Mouse (Mus musculus) granulocyte monocyte progenitor cell, adult 5-6 weeks (primary cell): Measurements from ENCODE around the gene Knstrn. TPM values are rescaled to one million over a fixed set of nuclear protein-coding genes. Genes with fewer than 3 reads are reported as not detected.
A peak's percentile ranks its signal among the peaks of the same experiment; 100 is the strongest.

ENCODE experiments used
- ATAC-seq: replicated peaks from 2 replicates; pipeline ENCODE4 v1.8.0; 2016; ENCODE audit warnings: mild to moderate bottlenecking, moderate TSS enrichment, inconsistent platforms; ENCODE audit not compliant: poor library complexity, severe bottlenecking
- total RNA-seq, 2 experiments: library from RNA; stranded (forward) in 1 of 2; stranded (reverse) in 1 of 2; fragments of 200-712, 200-1000 nt in 1 of 2; fragments of >200 nt in 1 of 2; fragmentation: Nextera tagmentation in 1 of 2; gene quantifications; 2 replicates each; pipeline ENCODE4 v1.2.3; 2014 to 2017

Knstrn gene
- total RNA-seq (2014; fragmentation: Nextera tagmentation) (57.9 and 61.3 TPM in 2 replicates), total RNA-seq (2017) (190 and 228 TPM in 2 replicates)

DNA sequence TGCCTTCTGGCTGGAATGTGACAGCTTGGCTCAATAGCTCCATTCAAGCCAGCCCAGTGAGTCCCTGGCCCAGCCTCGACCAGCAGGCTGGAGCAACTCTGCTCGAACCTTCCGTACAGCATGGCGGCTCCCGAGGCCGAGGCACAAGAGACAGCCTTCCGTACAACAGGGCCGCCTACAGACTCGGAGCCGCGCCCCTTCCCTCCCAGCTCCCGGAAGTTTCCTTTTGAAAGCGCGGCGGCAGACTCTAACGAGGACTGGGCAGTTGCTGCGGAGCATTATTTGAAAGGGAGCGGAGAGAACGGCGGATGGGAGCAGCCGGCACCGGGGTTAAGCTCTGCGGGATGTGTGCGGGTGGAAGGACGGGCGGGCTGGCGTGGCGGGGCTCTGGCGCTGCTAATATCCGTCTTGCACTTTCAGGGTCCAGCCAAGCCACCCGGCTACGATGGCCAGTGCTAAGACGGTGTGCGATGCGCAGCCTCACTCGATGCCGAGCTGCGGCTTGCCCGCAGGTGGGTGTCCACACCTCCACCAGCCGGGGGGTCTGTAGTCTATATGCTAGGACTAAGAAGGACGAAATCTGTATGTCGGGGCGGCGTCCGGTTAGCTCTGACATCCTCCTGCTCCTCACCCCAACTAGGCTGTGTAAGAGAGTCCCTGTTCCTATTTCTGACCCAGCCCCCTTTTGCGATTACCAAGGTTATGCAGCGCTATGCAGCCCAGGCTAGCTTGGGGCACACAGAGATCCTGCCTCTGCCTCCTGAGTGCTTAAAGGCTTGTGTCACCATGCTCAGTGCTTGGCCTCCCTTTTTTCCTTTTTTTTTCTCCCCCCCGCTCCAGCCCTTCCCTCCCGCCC lies at the start of gene Knstrn:
Knstrn (plus strand) TSS at position 23 of the 856 bp plus-strand sequence.
- ATAC-seq, result peak; percentile 98

DNA sequence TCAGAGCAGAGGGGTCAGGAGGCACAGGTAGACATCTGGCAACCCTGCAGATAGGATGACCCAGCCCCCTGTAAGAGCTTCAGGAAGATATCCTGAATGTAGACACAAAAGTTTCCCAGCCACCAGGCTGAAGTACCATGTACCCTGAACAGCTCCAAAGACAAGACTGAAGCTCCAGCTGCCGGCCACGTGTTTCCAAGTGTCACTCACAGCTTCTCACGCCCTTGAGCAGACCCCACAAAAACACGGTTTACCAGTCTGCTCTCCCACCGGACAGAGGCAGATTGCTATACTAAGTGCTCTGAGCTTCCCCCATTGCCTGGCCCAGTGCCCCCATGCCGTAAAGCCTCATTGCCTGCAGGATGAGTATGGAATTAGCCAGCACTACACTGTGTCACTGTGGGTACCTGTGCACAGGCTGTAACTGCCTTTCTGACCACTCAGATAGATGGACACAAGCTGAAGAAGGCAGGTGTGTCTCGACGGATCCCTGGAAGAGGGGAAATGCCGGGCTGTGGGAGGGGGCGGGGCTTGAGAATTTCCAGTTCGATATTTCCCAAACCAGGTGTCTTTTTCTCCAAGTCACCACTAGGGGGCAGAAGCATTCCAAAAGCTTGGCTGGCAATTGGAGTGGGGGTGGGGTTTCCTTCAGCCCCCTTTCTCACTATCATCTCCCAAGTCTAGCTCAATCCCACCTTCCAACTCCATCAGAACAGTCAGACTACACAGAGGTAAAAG lies 49.5 kb upstream of the Knstrn start:
- ATAC-seq, result no peak

DNA sequence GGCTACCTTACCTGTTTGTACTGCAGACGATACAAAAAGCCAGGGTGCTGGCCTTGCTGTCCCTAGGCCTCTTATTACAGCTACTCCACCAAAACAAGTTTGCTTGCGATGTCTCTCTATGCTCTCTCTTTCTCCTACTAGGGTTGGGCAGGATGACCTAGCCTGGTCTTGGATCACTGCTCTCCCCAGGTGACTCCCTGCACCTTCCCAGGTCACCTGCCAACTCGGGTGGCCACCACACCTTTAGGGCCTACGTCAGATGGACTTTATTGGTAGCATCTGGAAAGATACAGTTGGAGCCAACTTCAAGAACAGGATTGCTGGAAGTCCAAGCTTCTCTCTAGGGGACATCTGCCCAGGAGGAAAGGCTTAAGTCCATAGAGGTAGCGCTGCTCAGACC lies 48.9 kb upstream of the Knstrn start:
- ATAC-seq, result no peak

DNA sequence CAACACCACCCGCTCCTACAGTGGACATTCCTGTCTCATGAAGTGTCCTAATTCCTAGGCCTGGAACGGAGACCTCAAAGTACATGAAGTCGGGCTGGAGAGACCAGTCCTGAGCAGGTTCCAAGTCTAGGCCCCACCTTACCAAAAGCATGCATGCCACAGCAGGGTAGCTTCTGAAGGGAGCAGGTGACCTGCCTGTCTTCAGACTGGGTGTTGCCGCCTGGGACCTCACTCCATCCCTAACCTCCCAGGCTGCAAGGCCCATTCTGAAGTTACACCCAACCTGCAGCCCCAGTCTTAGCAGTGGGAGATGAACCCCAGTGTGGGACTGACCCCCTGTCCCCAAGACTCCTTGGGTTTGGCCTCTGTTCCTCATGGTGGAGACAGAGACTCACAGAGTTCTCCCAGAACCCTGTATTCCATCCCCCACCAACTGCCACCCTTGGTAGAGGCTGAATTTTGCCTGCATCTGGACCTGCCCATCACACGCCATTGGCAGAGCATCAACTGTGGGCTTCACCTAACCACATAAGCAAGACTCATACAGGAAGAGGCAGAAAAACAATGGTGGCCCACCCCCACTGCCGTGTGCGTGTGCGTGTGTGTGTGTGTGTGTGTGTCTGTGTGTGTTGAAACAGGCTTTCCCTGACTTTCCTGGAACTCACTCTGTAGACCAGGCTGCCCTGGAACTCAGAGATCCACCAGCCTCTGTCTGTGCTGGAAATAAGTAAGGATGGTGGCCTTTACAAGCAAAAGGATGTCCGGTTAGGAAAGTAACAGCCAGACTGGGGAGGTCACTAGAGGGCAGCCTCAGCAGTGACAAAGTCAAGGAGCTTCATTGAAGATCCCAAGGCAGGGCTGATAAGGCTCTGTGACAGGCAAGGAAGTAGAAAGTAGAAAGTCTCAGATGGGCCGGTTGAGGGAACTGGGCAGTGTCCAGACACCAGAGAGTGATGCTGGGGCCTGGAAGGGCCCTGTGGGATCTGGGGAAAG lies 47.5 kb upstream of the Knstrn start:
- ATAC-seq, result peak; percentile 11; the same call in 1 of the 2 replicates

DNA sequence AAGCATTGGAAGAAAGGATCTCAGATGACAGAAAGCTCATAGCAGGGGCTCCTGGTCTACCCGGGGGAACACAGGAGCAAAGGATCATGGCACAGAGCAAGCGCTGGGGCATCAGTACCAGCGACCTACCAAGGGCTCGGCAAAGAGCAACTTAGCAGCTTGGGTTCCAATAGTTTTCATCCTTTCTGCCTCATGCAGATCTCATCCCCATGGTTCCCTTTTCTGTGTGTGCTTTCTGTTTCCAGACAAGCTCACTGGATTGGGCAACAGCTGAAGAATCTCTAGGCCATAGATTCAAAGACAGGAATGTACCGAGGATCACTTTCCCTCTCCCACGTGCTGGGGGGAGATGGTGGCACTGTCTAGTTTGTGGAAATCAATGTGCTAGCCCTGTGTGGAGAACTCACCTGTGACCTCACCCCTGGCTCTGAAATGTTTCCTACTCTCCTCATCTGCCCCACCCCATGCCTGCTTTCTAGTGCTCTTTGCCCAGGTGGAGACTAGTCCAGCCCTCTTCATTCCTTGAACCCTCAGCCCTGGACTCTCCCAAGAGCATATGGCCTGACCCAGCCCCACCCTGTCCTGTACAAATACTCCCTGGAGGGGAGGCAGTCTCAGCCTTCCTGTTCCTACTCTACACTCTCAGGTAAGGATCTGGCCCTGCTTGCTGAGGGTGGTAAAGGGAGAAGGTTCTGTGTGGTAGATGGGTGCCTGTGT lies 41.5 kb upstream of the Knstrn start, which contains the start of gene Phgr1:
Phgr1 (plus strand) TSS at position 612 of the 717 bp plus-strand sequence.
- peak; percentile 67 for ATAC-seq

DNA sequence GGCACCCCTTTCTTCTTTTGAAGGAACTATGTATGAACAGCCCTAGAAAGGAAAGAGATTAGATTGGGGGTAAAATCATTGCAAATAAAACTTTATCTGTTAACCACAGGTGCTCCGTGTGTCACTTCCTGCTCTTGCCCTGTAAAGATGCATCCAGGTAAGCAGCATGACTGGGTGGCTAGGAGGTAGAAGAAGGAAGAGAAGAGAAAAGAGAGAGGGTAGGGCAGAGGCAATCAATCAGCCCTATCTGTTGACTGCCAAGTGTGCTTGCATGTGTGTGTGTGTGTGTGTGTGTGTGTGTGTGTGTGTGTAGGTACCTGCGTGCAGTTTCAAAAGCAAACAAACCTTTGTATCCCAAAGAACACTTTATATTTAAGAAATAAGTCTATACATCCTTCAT lies 39.3 kb upstream of the Knstrn start:
- no peak for ATAC-seq

DNA sequence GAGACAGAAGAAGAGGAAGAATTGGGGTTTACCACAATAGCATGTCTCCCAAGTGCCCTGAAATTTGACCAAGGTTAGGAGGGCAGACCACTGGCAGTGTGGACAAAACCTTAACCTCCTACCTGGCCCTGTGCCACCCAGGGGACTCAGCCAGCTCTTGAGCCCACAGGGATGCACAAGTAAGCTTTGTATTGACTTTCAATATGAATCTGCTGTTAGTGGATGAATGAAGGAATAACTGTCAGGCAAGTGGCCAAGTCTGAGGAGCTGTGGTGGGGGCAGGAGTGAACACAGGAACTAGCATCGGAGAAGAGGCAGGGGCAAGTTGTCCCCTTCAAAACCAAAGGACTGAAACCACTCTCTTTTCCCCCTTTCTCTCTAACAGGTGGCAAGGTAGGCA lies 38.4 kb upstream of the Knstrn start:
- no peak for ATAC-seq

DNA sequence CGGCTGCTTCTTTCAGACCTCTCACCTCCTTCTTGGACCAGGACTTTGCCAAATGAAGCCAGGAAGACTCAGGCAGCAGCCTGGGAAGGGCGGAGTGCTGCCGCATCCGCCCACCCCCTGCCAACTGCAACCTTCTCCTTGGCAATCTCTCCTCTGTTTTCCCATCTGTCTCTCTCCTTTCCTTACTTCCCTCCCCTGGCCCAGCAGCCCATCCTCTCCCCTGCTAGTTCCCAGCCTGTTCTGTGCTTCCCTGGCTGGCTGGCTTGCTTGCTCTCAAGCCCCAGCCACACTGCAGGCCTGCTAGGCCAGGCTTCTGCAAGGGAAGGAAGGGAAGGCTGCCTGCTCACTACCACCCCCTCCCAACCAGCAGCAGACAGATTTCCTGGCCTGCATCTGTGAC lies 38.0 kb upstream of the Knstrn start:
- no peak for ATAC-seq

DNA sequence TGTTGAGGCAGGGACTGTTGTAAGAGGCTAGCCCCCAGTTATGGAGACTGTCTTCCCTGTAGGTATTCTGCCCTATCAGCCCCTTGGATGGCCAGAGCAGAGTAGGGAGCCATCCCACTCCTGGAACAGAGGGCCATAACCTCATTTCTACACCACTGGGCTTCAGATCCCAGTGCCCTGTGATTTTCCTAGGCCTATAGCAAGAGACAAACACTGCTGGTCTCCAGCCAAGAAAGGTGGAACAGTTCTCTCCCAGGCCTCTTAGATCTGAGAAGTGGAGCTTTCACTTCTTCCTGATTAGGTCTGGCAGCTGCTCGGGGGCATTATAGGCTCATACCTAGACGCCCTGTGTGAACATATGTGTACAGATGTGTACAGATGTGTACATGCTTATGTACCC lies 37.5 kb upstream of the Knstrn start:
- no peak for ATAC-seq

DNA sequence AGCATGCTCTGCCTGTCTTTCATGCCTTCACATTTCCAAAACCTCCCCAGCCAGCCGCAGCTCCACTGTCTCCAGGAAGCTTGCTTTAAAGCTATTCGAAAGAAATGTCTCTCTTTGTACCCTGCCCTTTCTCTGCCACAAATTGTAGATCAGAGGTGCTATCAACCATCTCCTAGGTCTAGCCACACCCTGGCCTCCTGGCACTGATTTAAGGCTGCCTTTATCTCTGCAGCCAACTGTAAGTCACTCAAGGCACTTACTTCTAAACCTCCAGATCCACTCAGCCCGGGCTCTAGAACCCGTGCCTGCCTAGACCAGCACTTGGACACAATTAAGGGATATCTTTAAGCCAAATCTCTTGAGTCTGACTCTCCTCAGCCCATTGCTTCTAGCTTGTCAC lies 35.4 kb upstream of the Knstrn start:
- no peak for ATAC-seq

DNA sequence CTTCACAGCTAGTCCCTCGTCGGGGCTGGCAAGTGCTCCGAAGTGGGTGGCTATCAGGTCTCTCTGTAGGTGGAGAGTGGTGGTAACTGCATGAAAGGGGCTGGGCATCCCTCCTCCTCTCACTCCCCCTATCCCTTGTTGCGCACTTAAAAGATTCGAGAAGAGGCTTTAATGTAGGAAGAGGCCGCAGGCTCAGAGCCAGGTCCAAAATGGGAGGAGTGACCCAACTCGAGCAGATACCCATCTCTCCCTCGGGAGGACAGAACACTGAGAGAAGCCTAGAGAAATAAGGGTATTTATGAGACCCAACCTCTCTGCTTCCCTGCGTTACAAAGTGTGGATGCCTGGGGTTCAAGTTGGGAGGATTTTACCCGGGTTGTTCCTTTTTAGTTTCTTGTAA lies 34.7 kb upstream of the Knstrn start:
- no peak for ATAC-seq

DNA sequence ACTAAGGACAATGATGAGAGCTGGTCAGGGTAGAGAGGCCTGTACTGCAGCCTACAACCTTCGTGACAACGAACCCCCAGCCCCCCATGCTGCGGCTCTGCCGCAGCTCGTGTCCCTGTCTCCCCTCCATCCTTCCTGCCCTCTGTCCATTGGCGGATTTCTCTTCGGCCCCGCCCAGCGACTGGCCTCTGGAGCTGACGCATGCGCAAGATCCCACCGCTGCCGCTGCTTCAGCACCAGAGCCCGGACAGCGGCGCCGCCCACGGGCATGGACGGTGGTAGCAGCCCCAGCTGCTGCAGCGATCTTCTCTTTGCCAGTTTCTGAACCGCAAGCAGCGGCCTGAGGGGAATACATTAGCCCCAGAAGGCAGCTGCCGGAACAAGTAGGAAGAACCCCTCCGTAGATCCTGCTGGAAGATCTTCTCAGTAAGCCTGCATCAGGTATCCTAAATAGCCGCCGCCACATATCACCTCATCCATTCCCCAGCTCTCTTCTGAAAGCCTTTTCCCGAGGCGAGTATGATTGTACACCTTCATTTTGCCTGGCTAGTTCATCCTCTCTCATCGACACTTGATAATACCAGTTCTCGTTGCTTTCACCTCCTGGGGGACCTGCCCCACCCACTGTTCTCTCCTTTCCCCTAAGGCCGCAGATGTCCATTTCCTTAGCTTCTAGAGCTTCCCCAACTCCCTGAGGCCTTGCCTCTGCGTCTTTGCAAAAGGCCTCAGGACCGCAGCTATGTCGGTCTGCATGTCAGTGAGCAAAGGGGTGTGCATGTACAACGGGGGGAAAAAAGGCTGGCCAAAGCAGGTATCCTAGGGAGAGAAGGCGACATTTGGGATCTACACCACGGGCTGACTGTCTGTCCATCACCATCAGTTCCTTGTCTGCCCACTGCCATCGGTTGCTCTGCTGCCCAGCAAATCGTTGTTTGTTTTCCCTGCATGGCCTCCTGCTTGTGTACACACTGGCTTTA lies 34.0 kb upstream of the Knstrn start, which contains the start of gene Disp2:
Disp2 (plus strand) TSS at position 216 of the 977 bp plus-strand sequence.
- peak; percentile 94 for ATAC-seq

DNA sequence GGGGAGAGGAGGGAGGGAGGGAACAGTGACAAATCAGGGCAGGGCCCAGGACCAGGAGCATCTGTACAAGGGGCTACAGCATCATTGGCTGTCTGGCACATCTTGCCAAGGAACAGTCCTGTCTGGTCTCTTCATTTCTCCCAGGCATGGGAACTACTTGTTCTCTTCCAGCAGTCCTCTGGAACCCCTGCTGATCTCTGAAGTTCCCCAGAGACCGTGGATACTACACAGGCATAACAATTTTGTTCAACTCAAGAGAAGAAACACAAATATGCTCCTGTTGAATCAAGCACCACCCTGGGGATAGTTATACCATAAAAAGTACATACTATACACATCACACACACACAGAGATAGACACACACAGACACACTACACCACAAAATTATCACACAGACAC lies 32.7 kb upstream of the Knstrn start:
- ATAC-seq, result no peak

DNA sequence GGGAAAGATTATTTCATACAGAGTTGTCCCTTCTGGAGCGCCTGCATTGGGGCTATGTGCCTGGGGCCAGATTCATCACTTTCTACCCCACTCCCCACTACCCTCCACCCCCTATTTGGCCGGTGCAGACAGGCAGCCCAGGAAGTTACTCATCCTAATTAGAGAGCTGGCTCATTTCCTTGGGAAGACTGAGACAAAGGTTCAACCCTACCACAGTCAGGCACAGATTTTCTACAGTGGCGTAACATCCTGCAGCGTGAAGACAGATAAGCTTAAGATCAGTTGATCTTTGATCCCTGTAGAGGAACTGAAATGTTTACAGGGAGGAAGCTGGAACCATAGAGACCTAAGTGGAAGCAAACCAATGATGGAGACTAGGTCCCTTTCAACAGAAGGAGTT lies 31.5 kb upstream of the Knstrn start:
- ATAC-seq, result no peak; the same call in 1 of the 2 replicates

DNA sequence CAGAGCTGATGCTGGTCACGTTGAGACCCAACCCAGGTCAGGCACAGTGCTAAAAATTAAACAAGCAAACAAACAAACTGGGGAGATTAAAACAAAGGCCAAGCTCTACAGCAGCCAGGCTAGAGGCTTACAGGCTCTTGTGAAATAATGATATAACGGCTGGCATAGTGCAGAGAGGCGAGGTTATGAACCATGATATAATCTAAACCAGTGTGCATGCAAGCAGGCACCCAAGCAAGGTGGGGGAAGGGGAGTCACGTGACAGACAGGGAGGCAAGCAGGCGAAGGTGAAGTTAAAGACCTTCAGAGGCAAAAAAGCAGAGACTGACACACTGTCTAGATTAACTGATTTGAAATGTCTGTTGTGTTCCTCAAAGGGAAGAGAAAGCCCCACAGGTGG lies 30.7 kb upstream of the Knstrn start:
- ATAC-seq, result no peak

DNA sequence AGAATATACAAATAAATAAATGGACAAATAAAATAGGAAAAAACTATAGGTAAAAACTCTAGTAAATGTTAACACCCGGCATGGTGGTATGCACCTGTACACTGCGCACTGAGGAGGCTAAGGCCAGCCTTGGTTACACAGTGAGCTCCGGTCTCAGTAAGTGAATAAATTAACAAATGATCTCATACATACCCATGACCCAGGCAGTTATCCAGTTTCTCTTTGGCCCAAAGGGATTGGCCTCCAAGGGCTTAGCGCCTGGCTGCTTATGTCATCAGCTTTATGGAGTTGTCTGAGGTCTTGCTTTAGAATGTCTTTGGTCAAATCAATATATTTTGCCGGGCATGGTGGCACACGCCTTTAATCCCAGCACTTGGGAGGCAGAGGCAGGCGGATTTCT lies 30.1 kb upstream of the Knstrn start:
- no peak for ATAC-seq

DNA sequence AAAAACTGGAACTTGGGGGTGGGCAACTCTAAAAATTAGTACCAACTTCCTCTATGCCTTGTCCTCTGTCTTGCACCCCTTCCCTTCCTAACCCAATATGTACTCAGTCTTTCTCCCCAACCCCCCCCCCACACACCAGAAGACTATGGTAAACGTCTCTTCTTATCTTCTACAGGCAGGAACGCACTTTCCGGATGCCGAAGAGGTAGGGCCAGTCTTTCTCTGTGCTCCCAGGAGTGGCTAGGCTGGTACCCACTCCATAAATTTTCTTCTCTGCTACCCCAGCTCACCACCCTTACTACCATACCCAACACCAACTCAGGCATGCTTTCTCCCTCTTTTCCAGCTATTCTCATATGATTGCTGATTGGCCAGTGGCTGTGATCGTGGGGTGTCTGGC lies 27.3 kb upstream of the Knstrn start:
- no peak for ATAC-seq

DNA sequence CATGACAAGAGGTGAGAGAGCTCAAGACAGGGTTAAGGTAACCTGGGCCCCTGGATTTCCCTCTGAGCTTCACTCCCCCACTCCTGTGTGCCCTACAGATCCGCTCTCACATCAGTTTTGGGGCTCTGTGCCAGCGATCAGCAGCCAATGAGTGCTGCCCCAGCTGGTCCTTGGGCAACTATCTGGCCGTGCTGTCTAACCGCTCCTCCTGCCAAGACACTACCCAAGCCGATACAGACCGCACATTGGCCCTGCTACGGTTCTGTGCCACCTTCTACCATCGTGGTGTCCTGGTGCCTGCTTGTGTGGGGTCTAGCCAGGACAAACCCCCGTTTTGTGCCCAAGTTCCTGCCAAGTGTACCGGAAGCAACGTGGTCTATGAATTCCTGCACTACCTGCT lies 24.3 kb upstream of the Knstrn start:
- ATAC-seq, result no peak
